Mouse (Mus musculus) midbrain, embryonic 10.5 days (tissue): ENCODE measurements at regions not wholly inside any gene's neighbourhood (a gene's known extent, or its start where the extent isn't known, plus 50 kb on each side); places are given as distances from the start of the nearest gene placed in this dataset.
A peak's percentile ranks its signal among the peaks of the same experiment; 100 is the strongest.

Experiments
- DNase-seq: peaks from one replicate; pipeline ENCODE4 v3.0.0-alpha.2; 2017; ENCODE audit warnings: low spot score
- H3K27ac ChIP-seq: fragments of 300-500 bp; sonication (generic); replicated peaks from 2 replicates; pipeline ENCODE4 v1.5.1; 2016; ENCODE audit warnings: mild to moderate bottlenecking
- H3K27me3 ChIP-seq: fragments of 300-500 bp; sonication (generic); 2 replicates; pipeline ENCODE4 v1.6.1; 2016; ENCODE audit warnings: low read depth, mild to moderate bottlenecking; ENCODE audit not compliant: poor library complexity, severe bottlenecking
- H3K36me3 ChIP-seq: fragments of 300-500 bp; sonication (generic); 2 replicates; pipeline ENCODE4 v1.6.1; 2016; ENCODE audit warnings: mild to moderate bottlenecking, moderate library complexity
- H3K4me1 ChIP-seq: fragments of 300-500 bp; sonication (generic); 2 replicates; pipeline ENCODE4 v1.6.1; 2016
- H3K4me3 ChIP-seq: fragments of 300-500 bp; sonication (generic); 2 replicates; pipeline ENCODE4 v1.5.1; 2016; ENCODE audit warnings: mild to moderate bottlenecking, moderate library complexity
- H3K9me3 ChIP-seq: fragments of 300-500 bp; sonication (generic); replicated peaks from 2 replicates; pipeline ENCODE4 v1.6.1; 2016; ENCODE audit warnings: mild to moderate bottlenecking
- WGBS: fragments of 180-500 bp; shearing (Covaris S2); methylation state at CpG from one replicate; pipeline ENCODE4 v1.1.7; 2016; 5-methylcytosine and 5-hydroxymethylcytosine counted together

GRCm38 (mm10) chr12:36842957-36843356, 265.4 kb upstream of the Meox2 start:
- Histone ChIP-seq H3K9me3 (no peaks in the 10 kb centered on the region), H3K27me3 (no peaks in the 10 kb centered on the region)
- 88% methylated on average over 1 of the region's 1 CpGs for WGBS

DNA sequence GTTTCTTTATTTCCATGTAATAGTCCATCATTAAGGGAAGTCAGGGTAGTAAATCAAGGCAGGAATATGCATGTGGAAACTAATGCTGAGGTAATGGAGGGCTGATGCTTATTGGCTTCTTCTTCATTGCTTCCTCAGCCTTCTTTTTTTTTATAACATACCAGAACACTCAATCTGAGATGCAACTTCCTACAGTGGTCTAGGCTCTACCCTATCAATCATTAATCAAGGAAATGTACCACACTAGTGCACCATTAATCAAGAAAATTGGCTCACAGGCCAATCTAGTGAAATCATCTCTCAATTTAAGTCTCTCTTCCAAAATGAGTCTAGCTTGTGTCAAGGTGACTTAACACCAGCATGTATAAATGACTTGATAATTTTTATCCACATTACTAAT, 263.2 kb upstream of the Meox2 start:
- Histone ChIP-seq H3K9me3 (no peaks in the 10 kb centered on the region), H3K4me1 (no peaks in the 10 kb centered on the region), H3K4me3 (no peak overlapping the region), H3K27me3 (no peaks in the 10 kb centered on the region), H3K27ac (no peak overlapping the region), H3K36me3 (no peaks in the 10 kb centered on the region)
- DNase-seq = no peak

More at GRCm38 (mm10) chr12:36842957-36843356, 265.4 kb upstream of the Meox2 start:
- H3K4me1 ChIP-seq = no peaks in the 10 kb centered on the region
- no peak overlapping the region for H3K27ac ChIP-seq
- H3K4me3 ChIP-seq = no peak overlapping the region
- H3K36me3 ChIP-seq = no peaks in the 10 kb centered on the region
- no peak for DNase-seq

GRCm38 (mm10) chr12:36849086-36849485, 259.3 kb upstream of the Meox2 start:
- no peak for DNase-seq
- no peak overlapping the region for H3K27ac ChIP-seq
- no peaks in the 10 kb centered on the region for H3K36me3 ChIP-seq
- WGBS = 92% methylated on average over 2 of the region's 2 CpGs
- H3K4me3 ChIP-seq = no peak overlapping the region
- no peaks in the 10 kb centered on the region for H3K27me3 ChIP-seq
- no peaks in the 10 kb centered on the region for H3K4me1 ChIP-seq
- H3K9me3 ChIP-seq = no peaks in the 10 kb centered on the region

- Histone ChIP-seq H3K27ac (no peak overlapping the region), H3K4me3 (no peak overlapping the region), H3K4me1 (no peaks in the 10 kb centered on the region), H3K9me3 (no peaks in the 10 kb centered on the region), H3K36me3 (no peaks in the 10 kb centered on the region), H3K27me3 (no peaks in the 10 kb centered on the region)
- no peak for DNase-seq
- WGBS = 83% methylated on average over 7 of the region's 7 CpGs
These were observed 245.2 kb upstream of the Meox2 start for GRCm38 (mm10) chr12:36863113-36863512.

- H3K27me3 ChIP-seq = no peaks in the 10 kb centered on the region
- whole genome bisulfite sequencing = 96% methylated on average over 1 of the region's 1 CpGs
These were observed 227.6 kb upstream of the Meox2 start for GRCm38 (mm10) chr12:36880724-36881123.

GRCm38 (mm10) chr12:36913364-36913763, 195.0 kb upstream of the Meox2 start:
- no peak overlapping the region for H3K4me3 ChIP-seq
- H3K27me3 ChIP-seq = no peaks in the 10 kb centered on the region
- H3K36me3 ChIP-seq = no peaks in the 10 kb centered on the region
- DNase-seq = no peak
- H3K9me3 ChIP-seq = no peaks in the 10 kb centered on the region
- no peak overlapping the region for H3K27ac ChIP-seq
- H3K4me1 ChIP-seq = peaks cover 15% of the 10 kb centered on the region; the same call in 1 of the 2 replicates

More at GRCm38 (mm10) chr12:36880724-36881123, 227.6 kb upstream of the Meox2 start:
- Histone ChIP-seq H3K27ac (no peak overlapping the region), H3K36me3 (no peaks in the 10 kb centered on the region), H3K4me1 (no peaks in the 10 kb centered on the region), H3K4me3 (no peak overlapping the region), H3K9me3 (no peaks in the 10 kb centered on the region)
- DNase-seq = no peak

GRCm38 (mm10) chr12:36917576-36918106, 190.7 kb upstream of the Meox2 start:
- Histone ChIP-seq H3K9me3 (no peaks in the 10 kb centered on the region), H3K36me3 (no peaks in the 10 kb centered on the region), H3K27ac (no peak overlapping the region), H3K27me3 (no peaks in the 10 kb centered on the region), H3K4me3 (no peak overlapping the region), H3K4me1 (peaks cover 17% of the 10 kb centered on the region; the same call in 1 of the 2 replicates)
- 60% methylated on average over 1 of the region's 1 CpGs for WGBS
- DNase-seq = no peak

DNA sequence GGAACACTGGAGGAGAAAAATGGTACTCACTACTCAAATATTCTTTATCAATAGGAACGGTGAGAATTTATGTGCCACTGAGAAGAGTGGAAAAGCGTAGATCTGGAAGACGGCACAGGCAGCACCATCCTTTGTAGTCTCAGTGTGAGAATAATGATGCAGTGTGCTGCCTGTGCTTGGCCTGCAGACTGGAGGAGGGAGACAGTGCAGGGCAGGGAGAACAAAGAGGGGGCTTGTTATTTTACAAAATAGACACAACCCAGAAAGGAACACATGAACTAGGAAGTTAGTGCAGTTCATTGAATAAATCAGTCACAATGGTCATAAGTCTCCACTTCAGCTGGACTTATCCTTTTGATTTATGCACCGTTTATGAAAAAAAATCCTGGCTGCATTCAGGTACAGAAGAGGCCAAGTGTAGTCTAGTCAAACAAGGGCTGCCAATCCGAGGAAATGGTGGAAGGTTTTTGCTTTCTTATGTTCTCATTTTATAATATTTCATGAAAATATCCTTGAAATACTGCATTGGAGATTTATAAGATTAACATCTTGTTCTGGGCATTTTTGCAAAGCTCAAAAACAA, 190.0 kb upstream of the Meox2 start:
- Histone ChIP-seq H3K4me3 (no peak overlapping the region), H3K9me3 (no peaks in the 10 kb centered on the region), H3K27me3 (no peaks in the 10 kb centered on the region), H3K4me1 (peaks cover 13% of the 10 kb centered on the region; the same call in 1 of the 2 replicates), H3K36me3 (no peaks in the 10 kb centered on the region), H3K27ac (peak overlapping the region; percentile 38; the same call in 1 of the 2 replicates)
- no peak for DNase-seq
- 65% methylated on average over 5 of the region's 5 CpGs for WGBS

GRCm38 (mm10) chr12:36923558-36923957, 184.8 kb upstream of the Meox2 start:
- Histone ChIP-seq H3K36me3 (no peaks in the 10 kb centered on the region), H3K4me3 (no peak overlapping the region), H3K9me3 (no peaks in the 10 kb centered on the region), H3K4me1 (no peaks in the 10 kb centered on the region), H3K27me3 (no peaks in the 10 kb centered on the region), H3K27ac (no peak overlapping the region)
- no peak for DNase-seq
- 84% methylated on average over 2 of the region's 2 CpGs for WGBS

DNA sequence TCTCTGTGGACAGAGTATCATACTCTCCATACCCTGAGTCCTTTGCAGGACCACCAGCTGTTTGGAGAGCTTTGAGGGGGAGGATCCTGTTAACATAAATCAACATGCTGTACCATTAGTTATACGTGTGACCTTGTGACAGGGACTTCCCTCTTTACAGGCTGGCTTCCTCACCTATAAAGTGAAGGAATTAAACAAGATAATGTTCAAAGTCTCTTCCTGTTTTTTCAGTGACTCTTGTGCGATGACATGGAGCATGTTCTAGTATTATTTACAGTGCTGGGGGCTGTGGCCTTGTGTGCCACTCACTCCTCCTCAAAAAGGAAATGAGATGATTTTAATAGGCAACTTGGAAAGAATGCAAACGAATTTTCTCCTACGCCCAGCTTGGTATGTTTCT, 182.1 kb upstream of the Meox2 start:
- no peaks in the 10 kb centered on the region for H3K27me3 ChIP-seq
- H3K36me3 ChIP-seq = no peaks in the 10 kb centered on the region
- H3K4me3 ChIP-seq = no peak overlapping the region
- WGBS = 74% methylated on average over 4 of the region's 4 CpGs
- H3K9me3 ChIP-seq = no peaks in the 10 kb centered on the region
- H3K27ac ChIP-seq = no peak overlapping the region
- no peak for DNase-seq
- no peaks in the 10 kb centered on the region for H3K4me1 ChIP-seq

DNA sequence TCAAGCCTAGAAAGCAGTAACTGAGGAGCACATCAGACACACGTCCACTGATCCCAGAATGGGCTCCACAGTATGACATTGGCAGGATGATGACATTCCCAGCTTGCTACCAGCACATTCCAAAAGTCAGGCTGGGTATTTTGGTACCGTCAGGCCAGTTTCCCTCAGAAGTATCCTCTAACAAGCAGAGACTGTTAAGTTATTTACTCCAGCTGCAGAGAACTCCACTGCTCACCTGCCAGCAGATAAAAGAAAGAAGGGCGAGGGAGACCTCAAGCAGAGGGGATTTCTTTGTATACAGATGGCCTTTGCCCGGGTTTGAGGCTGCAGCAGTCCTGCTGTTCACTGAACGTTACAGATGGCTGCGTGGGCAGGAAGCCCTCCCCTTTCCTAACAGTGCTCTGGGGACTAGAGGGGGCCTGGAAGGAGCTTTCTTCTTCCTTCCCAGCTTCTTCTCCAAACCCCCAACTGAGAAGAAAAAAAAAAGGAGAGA, 175.2 kb upstream of the Meox2 start:
- H3K27ac ChIP-seq = peak overlapping the region; percentile 71
- WGBS = 4% methylated on average over 6 of the region's 6 CpGs
- DNase-seq = peak; percentile 25
- H3K4me1 ChIP-seq = peaks cover 8% of the 10 kb centered on the region
- no peak overlapping the region for H3K4me3 ChIP-seq
- no peaks in the 10 kb centered on the region for H3K9me3 ChIP-seq
- no peaks in the 10 kb centered on the region for H3K36me3 ChIP-seq
- no peaks in the 10 kb centered on the region for H3K27me3 ChIP-seq

DNA sequence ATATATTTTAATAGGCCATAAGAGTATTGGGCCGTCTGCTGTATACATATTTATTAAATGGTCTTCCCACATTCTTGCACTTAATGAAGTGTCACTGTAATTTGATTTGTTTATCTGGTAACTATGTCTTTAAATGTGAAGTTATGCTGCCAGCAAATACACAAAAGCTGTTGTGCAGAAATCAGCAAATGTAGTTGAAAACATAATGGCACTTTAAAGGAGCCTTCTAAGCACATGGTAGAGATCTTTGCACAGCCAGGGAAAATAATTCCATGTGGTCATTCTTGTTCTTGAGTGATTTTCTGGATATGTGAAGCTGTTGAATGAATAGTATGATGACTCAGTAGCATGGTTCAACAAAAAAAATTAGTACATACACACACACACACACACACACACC, 164.4 kb upstream of the Meox2 start:
- WGBS = 86% methylated on average over 1 of the region's 1 CpGs
- Histone ChIP-seq H3K4me3 (no peak overlapping the region), H3K27ac (no peak overlapping the region), H3K36me3 (no peaks in the 10 kb centered on the region), H3K4me1 (peaks cover 10% of the 10 kb centered on the region), H3K27me3 (no peaks in the 10 kb centered on the region), H3K9me3 (no peaks in the 10 kb centered on the region)
- no peak for DNase-seq

DNA sequence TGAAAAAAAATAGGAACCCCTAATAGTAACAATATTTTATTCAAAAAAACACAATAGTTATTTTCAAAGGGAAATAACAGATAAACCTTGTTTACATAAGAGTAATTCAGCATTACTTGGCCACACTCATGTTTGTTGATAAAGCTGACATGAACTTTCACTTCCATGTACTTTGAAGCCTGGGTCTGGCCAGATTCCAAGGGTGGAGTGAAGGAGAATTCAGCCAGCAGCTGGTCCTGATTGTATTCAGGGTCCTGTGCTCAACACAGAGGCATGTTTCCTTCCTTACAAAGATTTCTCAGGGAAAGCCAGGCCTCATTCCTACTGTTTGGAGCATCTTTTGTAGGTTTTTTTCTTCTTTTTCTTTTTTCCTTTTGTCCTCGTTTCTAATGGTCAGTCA, 162.4 kb upstream of the Meox2 start:
- H3K36me3 ChIP-seq = no peaks in the 10 kb centered on the region
- no peak for DNase-seq
- H3K27me3 ChIP-seq = no peaks in the 10 kb centered on the region
- no peak overlapping the region for H3K27ac ChIP-seq
- H3K4me1 ChIP-seq = peaks cover 10% of the 10 kb centered on the region
- H3K4me3 ChIP-seq = no peak overlapping the region
- WGBS = 56% methylated on average over 1 of the region's 1 CpGs
- no peaks in the 10 kb centered on the region for H3K9me3 ChIP-seq
